Mouse (Mus musculus) ES-Bruce4 (cell line): Measurements from ENCODE around the gene Mipep.

Experiments used
- EP300 ChIP-seq: IDR thresholded peaks from 2 replicates; pipeline ENCODE4 v1.6.1; 2011; ENCODE audit warnings: low read depth, low read length; ENCODE audit not compliant: insufficient read depth
- POLR2A ChIP-seq: IDR thresholded peaks from one replicate; pipeline ENCODE4 v1.8.1; 2011; ENCODE audit warnings: low read length; ENCODE audit not compliant: insufficient read depth

DNA sequence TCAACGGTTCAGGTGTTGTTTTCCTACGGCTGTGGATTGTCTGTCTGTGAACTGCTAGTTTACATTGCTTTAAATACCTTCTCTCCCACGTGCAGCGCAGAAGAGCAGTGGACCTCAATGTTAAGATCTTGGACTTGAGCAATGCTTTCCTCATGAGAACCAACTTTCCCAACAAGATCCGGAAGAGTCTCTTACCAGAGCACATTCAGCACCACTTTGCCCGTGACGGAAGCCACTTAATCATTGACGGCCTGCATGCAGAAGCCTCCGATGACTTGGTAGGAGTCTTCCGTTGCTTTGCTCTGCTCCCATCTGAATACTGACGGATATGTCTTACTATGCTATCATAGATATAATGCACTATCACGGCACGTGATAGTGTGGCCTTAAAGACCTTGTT is 17.7 kb downstream of the Mipep start:
- TF ChIP-seq POLR2A (no peak), EP300 (no peak)
